Mouse (Mus musculus) thymus, adult 2 months (tissue): ENCODE data around the gene Hdac6. TPM values are rescaled to one million over a fixed set of nuclear protein-coding genes. Genes with fewer than 3 reads are reported as not detected.
"Not testable (repeated sequence)": the region's sequence is repeated elsewhere in the genome, so short reads cannot be mapped to it uniquely, and the experiment has no call there.

Source experiments
- DNase-seq: peaks from one replicate; pipeline ENCODE4 v3.0.0; 2021
- H3K27ac ChIP-seq: fragments of 200-500 bp; 2 replicates; pipeline ENCODE4 v1.5.1; 2012; ENCODE audit warnings: low read length, control low read depth; ENCODE audit not compliant: control insufficient read depth, insufficient read depth
- H3K27me3 ChIP-seq: fragments of 200-500 bp; 2 replicates; pipeline ENCODE4 v1.6.1; 2012; ENCODE audit warnings: mild to moderate bottlenecking, low read length, moderate library complexity, mixed read lengths; ENCODE audit not compliant: control insufficient read depth, insufficient read depth
- H3K36me3 ChIP-seq: fragments of 200-500 bp; 2 replicates; pipeline ENCODE4 v1.6.1; 2012; ENCODE audit warnings: mild to moderate bottlenecking, low read length, moderate library complexity; ENCODE audit not compliant: control insufficient read depth, insufficient read depth
- H3K4me1 ChIP-seq: fragments of 200-500 bp; replicated peaks from 2 replicates; pipeline ENCODE4 v1.6.1; 2012; ENCODE audit warnings: low read length; ENCODE audit not compliant: control insufficient read depth, insufficient read depth
- H3K4me3 ChIP-seq: fragments of 200-500 bp; 2 replicates; pipeline ENCODE4 v1.5.1; 2012; ENCODE audit warnings: mild to moderate bottlenecking, low read length, control low read depth, moderate library complexity; ENCODE audit not compliant: control insufficient read depth, insufficient read depth
- CTCF ChIP-seq: fragments of 200-500 bp; IDR thresholded peaks from 2 replicates; pipeline ENCODE4 v1.5.1; 2012; ENCODE audit warnings: mild to moderate bottlenecking, control low read depth, low read length, moderate library complexity, borderline replicate concordance; ENCODE audit not compliant: control insufficient read depth, poor library complexity, insufficient read depth; ENCODE audit errors: extremely low read depth
- POLR2A ChIP-seq: fragments of 200-500 bp; IDR thresholded peaks from 2 replicates; pipeline ENCODE4 v1.6.1; 2012; ENCODE audit warnings: mild to moderate bottlenecking, low read length, control low read depth, moderate library complexity; ENCODE audit not compliant: control insufficient read depth, poor library complexity, insufficient read depth; ENCODE audit errors: extremely low read depth
- WGBS: fragments of 180-500 bp; shearing (Covaris S2); methylation state at CpG from one replicate; pipeline ENCODE4 v1.1.7; 2018; 5-methylcytosine and 5-hydroxymethylcytosine counted together
- polyA plus RNA-seq: library from polyadenylated mRNA; depleted of rRNA; stranded (reverse); fragments of >200 nt; gene quantifications from 2 replicates; pipeline ENCODE4 v1.2.3, GENCODE M21; 2012

Hdac6 gene
- polyA plus RNA-seq, 1 experiment, result 32.0 TPM

- DNase-seq, result no peak
- Histone ChIP-seq H3K4me3 (no peak overlapping the region), H3K4me1 (no peaks in the 10 kb centered on the region), H3K27me3 (peaks cover 11% of the 10 kb centered on the region; the same call in 1 of the 2 replicates), H3K27ac (no peak overlapping the region), H3K36me3 (no peaks in the 10 kb centered on the region)
- TF ChIP-seq POLR2A (no peak), CTCF (no peak)
- under 1% methylated on average over 44 of the region's 48 CpGs for WGBS
Measured at GRCm38 (mm10) chrX:7922032-7922431, 25.7 kb downstream of the Hdac6 start.

GRCm38 (mm10) chrX:7919601-7920383 is 27.9 kb downstream of the Hdac6 start, which contains the start of gene Pcsk1n:
Gene Pcsk1n (plus strand): TSS chrX:7919822.
- no peak for DNase-seq
- Histone ChIP-seq H3K4me1 (no peaks in the 10 kb centered on the region), H3K36me3 (no peaks in the 10 kb centered on the region), H3K27ac (no peak within 1 kb of the TSS), H3K27me3 (peaks cover 11% of the 10 kb centered on the region; the same call in 1 of the 2 replicates), H3K4me3 (no peak within 1 kb of the TSS)
- WGBS, result 13% methylated on average over 32 of the region's 40 CpGs
- TF ChIP-seq CTCF (no peak), POLR2A (no peak)

DNA sequence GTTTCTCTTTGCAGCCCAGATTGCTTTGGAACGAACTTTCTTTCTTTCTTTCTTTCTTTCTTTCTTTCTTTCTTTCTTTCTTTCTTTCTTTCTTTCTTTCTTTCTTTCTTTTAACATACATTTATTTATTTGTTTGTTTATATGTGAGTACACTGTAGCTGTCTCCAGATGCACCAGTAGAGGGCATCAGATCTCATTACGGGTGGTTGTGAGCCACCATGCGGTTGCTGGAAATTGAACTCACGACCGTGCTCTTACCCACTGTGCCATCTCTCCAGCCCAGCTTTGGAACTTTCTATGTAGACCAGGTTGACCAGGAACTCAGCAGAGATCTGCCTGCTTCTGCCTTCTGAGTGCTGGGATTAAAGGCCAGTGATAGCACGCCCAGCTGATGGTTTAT is 29.7 kb downstream of the Hdac6 start:
- DNase-seq, H3K27me3 ChIP-seq, H3K36me3 ChIP-seq, H3K4me1 ChIP-seq, H3K27ac ChIP-seq, H3K4me3 ChIP-seq: not testable (repeated sequence)
- 65% methylated on average over 6 of the region's 6 CpGs for WGBS

DNA sequence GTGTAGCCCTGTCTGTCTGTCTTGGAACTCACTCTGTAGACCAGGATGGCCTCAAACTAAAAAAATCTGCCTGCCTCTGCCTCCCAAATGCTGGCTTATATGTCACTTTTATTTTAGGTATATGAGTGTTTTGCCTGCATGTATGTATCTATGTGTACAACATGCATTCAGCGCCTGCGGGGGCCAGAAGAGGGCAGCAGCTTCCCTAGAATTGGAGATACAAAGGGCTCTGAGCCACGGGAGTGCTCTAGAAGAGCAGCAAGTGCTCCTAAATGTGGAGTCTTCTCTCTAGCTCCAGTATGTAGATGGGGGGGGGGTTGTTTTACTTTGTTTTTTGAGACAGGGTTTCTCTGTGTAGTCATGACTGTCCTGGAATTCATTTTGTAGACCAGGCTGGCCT is 32.0 kb downstream of the Hdac6 start:
- H3K27me3 ChIP-seq, H3K4me3 ChIP-seq, H3K27ac ChIP-seq, H3K36me3 ChIP-seq, H3K4me1 ChIP-seq: not testable (repeated sequence)
- WGBS, result 12% methylated on average over 3 of the region's 3 CpGs
- DNase-seq, result peak; percentile 24

DNA sequence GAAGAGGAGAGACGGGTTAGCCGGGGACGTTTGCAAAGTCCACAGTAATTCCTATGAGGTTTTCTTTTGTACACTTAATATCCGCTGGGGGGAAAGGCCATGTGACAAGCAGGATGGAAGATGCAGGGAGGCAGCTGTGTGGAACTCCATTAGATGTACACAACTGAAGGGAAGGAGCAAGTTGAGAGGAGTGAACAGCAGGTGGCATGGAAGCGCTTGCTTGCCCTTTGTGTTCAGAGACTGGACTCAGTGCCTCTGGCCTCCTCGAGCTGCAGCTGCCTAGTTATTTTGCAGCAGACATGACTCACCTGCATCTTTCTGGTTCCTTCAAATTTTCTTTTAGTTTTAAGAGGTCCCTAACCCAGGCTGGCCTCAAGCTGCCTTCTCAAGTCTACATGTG is 37.2 kb downstream of the Hdac6 start:
- no peak for DNase-seq
- Histone ChIP-seq H3K27ac (no peak overlapping the region), H3K36me3 (no peaks in the 10 kb centered on the region), H3K4me1 (no peaks in the 10 kb centered on the region), H3K27me3 (no peaks in the 10 kb centered on the region), H3K4me3 (no peak overlapping the region)
- WGBS, result 77% methylated on average over 6 of the region's 6 CpGs
- TF ChIP-seq CTCF, result no peak
- no peak for TF ChIP-seq POLR2A

GRCm38 (mm10) chrX:7909242-7909641 is 38.4 kb downstream of the Hdac6 start, which contains the start of gene Gm10490:
Gene Gm10490 (plus strand): TSS chrX:7909542.
- not testable (repeated sequence) for DNase-seq, H3K36me3 ChIP-seq, H3K27me3 ChIP-seq, H3K4me1 ChIP-seq, H3K4me3 ChIP-seq, H3K27ac ChIP-seq
- 95% methylated on average over 4 of the region's 4 CpGs for WGBS

DNA sequence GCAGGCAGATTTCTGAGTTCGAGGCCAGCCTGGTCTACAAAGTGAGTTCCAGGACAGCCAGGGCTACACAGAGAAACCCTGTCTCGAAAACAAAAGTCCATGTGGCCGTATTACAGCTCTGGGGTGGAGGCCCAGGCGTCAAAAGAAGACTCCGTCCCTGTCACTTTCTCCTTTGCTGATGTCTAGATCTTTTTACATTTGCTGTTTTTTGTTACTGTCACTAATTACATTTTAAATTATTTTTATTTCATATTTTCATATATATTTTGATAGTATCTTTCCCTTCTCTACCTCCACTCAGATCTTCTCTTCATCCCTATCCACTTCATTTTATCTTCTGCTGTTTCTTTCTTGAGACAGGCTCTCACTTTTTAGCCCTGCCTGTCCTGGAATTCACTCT is 40.0 kb downstream of the Hdac6 start, which contains the start of gene Gm10491:
TSS of gene Gm10491 (minus strand) at position 101 of the 400 bp plus-strand sequence.
- 100% methylated on average over 5 of the region's 5 CpGs for WGBS

More for the DNA sequence above, 40.0 kb downstream of the Hdac6 start, which contains the start of gene Gm10491:
- Histone ChIP-seq H3K27ac (no peak within 1 kb of the TSS), H3K27me3 (no peaks in the 10 kb centered on the region), H3K4me1 (no peaks in the 10 kb centered on the region), H3K36me3 (no peaks in the 10 kb centered on the region), H3K4me3 (no peak within 1 kb of the TSS)
- no peak for DNase-seq
- TF ChIP-seq CTCF, result no peak
- TF ChIP-seq POLR2A, result no peak
